Mouse (Mus musculus) embryo, embryonic 9.5 days (tissue): ENCODE measurements at regions not wholly inside any gene's neighbourhood (a gene's known extent, or its start where the extent isn't known, plus 50 kb on each side); places are given as distances from the start of the nearest gene placed in this dataset.
"Not testable (repeated sequence)": the region's sequence is repeated elsewhere in the genome, so short reads cannot be mapped to it uniquely, and the experiment has no call there.

Experiments used
- DNase-seq: peaks from one replicate; pipeline ENCODE4 v3.0.0-alpha.2; 2017; ENCODE audit errors: extremely low spot score

- DNase-seq = no peak
These were observed 57.1 kb downstream of the Pou4f1 start for GRCm38 (mm10) chr14:104410730-104411129.

- no peak for DNase-seq
These were observed 57.5 kb downstream of the Pou4f1 start for GRCm38 (mm10) chr14:104410292-104410691.

- no peak for DNase-seq
These were observed 61.7 kb downstream of the Pou4f1 start for GRCm38 (mm10) chr14:104406062-104406461.

DNA sequence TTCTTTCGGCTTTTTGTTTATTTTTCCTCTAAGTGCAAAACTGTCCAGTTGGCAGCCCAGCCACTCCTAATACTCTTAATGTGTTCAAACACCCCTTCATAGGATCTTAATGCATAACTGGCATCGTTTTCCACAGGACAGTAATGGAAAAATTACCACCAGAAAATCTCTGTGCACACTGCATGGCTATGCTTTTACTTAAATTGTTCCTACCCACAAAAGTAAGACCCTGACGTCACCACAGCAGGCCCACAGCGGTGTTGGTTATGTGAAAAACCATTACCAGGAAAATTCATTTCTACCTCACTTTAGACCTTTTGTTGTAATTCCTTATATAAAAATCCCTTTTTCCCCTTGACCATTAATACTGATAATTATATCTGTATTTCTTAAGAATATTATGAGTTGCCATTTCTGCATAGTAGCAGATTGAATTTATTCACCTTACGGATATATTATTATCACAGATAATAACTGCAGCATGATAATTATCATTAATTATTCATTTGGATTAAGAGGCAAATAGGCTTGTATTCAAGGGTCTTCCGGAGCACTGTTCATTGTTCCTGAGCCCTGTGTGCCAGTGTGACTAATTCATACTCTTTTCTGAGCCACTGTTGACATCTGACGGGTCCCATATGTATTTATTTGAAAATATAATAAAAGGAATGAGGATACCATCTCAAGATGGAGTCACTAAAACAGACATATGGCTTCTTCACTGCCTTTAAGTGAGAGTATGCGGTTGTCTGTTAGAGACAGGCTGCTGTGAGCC lies 78.3 kb downstream of the Pou4f1 start:
- DNase-seq = no peak

- no peak for DNase-seq
These were observed 78.9 kb downstream of the Pou4f1 start for GRCm38 (mm10) chr14:104388879-104389278.

DNA sequence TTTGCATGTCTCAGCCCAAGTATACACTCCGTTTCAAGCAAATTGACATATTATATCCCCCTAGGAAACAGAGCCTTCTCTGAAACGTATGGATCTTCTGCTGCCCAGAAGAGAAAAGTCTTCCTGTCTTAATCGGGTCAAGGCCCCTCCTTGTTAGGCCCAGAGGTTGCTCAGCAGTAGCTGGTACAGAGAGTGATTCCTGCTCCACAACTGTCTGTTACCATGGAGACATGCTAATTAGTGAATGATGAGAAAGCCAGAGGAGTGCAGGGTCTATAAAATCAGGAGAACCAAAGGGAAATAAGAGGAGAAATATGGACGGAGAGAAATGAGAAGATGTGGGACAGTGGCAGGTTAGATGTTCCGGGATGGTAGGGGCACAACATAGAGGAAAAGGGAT lies 86.8 kb downstream of the Pou4f1 start:
- no peak for DNase-seq

DNA sequence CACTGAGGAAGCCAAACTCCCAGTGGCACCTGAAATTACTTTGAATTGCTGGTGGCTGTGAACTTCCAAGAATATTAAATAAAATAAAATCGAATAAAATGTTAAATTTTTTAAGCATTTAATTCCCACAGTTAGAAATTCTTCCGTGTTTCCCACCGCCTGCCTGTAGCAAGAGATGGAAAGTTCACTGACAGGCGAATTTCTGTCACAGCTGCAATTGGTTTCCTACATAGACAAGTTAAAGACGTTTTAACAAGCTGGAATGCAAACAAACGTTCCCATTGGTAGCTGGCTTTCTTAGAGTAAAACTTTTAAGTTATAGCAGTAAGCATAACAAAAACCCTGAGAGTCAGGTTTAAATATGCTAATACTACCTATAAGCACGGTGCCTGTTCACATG lies 95.0 kb downstream of the Pou4f1 start:
- no peak for DNase-seq

GRCm38 (mm10) chr14:104356636-104357035 lies 111.2 kb downstream of the Pou4f1 start:
- DNase-seq = no peak

- DNase-seq = not testable (repeated sequence)
These were observed 131.0 kb downstream of the Pou4f1 start for GRCm38 (mm10) chr14:104336783-104337182.

DNA sequence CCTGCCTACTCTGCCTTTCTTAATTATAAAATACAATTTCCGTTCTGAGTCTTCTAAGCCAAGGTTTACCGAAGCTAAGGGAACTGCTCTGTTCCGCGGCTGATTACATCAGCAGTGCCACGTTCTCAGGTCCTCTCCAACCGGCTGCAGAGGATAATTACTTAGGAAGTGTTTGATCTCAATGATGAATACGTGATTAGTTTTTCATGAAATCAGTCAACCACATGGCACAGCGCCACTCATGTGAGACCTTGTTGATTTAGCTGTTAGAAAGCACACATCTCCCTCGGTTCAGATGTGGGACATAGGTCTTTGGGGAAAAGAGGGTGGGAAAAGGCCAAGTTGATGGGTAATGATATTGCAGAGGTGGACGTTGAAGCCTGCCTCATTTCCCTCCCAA lies 141.7 kb downstream of the Pou4f1 start:
- no peak for DNase-seq

GRCm38 (mm10) chr14:104300141-104300540 lies 167.7 kb downstream of the Pou4f1 start:
- DNase-seq = no peak

DNA sequence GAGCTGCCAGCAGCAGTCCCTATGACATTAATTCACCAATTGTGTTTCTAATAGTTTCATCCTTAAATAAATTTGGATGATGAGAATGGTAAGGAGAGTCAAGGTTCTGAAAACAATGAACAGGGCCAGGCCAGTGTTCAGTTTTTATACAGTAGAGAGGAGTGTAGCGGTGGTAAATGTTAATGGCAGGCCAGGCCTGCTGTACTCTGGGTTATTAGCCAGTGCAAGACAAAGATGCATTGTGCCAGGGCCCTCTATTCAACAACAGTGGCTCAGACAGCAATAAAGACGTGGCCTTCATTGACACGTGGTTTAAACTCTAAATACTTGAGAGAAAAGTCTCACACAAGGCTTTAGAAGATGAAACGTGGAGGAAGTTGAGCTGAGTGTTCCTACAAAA lies 169.5 kb downstream of the Pou4f1 start:
- no peak for DNase-seq

DNA sequence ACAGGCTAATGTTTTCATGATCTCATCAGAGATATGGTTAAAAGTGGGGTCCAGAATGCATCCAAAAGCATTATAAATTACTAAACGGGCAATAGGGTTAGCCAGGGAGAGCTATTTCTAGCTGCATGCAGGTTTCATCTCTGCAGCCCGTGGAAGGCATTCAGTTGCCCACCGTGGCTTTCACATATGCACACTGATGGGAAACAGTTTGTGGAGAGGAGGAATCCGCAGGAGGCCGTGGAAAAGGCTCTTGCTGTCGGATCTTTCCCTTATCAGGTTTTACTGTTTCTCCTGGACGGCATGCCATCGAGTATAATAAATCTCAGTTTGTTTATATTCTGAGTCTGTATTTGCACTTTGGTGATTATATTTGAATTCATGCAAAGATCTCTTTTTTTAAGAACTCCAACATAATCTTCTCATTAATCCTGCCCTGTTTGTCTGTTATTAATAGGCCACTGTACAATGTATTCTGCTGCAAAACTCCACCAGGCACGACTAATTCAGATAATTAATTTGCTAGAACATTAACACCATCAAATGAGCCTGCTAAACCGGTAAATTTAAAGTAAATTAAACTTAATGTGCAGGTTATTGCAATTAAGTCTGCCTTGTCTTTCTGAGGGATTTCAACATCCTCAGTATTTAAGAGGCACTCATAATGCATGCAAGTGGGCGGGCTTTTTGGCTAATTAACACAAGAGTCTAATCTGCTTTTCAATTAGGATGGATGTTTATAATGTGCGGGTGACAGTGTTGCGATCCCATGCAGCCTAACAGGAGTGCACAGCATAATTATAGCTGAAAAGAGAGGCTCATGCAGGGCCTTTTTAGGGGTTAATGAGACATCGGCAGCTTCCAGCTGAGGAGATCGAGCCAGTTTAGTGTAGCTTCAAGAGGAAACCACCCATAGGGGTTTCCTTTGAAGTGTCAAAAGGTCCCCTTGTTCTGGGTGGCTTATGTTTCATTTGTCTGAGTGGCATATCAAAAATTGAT lies 170.2 kb downstream of the Pou4f1 start:
- DNase-seq = no peak

DNA sequence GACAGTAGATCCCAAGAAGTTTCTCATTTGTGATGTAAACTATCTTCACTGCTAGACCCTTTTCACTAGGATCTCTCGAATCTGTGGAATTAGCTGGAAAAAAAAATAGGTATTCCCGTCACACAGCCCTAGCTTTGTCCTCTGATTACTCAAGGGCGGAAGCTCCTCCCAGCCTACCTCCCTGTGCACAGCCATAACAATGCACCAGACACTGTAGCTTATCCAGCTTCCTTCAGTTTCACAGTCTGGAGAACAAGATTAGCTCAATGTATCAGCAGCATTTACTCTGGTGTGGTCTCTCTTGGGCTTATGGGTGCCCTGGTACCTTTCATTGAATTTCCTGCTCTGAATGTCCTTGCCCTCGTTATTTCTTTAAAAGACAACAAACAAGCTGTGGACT lies 174.0 kb downstream of the Pou4f1 start:
- DNase-seq = no peak

- no peak for DNase-seq
These were observed 174.7 kb downstream of the Pou4f1 start for GRCm38 (mm10) chr14:104293147-104293546.

DNA sequence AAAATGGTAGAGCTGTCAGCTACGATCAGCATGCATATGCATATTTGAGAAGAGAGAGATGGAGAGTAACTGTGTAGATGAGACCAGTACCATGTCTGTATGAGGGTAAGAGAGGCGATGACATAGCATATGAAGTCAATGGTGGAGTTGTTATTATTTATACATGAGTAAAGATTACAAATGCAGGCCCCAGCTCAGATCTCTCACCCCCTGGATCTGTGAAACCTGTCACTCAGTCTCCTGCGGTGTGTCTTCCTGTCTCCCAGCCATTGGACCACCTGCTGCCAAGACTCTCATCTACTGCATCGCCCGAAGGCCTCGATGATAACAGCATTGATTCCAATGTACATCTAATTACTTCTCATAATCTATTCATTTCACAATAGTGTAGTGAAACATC lies 187.4 kb downstream of the Pou4f1 start:
- no peak for DNase-seq

DNA sequence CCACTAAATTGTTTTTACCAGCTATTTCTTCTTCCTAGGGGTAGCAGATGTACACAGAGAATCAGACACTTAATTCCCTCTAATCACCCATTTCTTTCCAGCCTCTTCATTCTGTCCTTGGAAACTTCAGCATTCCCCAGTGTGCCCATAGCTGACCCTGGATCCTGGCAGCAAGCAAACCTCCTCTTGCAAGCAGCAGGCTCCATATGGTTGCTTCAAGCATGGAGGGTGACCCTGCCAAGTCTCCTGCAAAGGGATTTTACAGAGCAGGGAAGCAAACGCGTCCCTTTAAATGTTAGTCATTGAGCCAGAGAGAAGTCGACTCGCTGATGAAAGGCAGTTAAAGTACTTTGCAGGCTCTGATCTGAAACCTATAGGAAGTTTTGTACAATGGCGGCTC lies 187.9 kb downstream of the Pou4f1 start:
- no peak for DNase-seq

GRCm38 (mm10) chr14:104274752-104275151 lies 193.0 kb downstream of the Pou4f1 start:
- no peak for DNase-seq

- no peak for DNase-seq
These were observed 202.7 kb downstream of the Pou4f1 start for GRCm38 (mm10) chr14:104264919-104265764.

GRCm38 (mm10) chr14:104216965-104217364 lies 250.8 kb downstream of the Pou4f1 start:
- no peak for DNase-seq

- no peak for DNase-seq
These were observed 257.1 kb downstream of the Pou4f1 start for GRCm38 (mm10) chr14:104210719-104211118.

DNA sequence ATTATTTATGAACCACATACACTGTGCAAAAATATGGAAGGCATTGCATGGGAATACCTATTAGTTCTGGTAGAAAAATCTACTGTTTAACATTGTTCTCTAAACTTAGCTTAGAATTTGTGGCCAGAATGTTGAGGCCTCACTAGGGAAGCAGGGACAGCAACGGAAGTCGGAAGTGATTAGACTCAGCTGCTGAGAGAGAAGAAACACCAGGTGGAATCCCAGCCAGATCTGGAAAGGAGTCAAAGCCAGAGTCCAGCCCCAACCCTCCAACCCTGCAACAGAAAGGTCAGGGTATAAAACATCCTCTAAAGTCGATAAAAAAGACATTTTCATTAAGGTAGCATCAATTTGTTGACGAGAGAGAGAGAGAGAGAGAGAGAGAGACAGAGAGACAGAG lies 258.9 kb downstream of the Pou4f1 start:
- DNase-seq = no peak
